Mouse (Mus musculus): Measurements from ENCODE around the gene Nmt1.

DNA sequence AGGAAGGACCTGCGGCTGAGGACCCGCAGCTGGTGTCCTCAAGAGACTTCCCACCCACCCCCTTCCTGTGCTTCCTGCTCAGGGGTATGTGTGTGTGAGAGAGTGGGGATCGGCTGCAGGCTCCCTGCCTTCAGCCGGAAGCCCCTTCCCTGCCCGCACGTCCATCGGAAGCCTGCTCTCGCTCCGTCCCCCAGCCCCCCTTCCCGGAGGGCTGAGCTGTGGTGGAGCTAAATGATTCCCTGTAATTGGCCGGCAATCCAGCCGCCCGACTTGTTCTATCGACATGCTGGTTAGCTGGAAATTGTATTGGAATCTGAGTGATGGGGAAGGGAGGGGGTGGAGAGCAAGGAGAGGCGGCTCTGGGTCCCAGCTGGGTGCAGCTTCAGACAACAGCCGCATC, 36.3 kb upstream of the Nmt1 start:
- TF ChIP-seq CTCF (IDR thresholded peaks at IDR 0.05; ENCODE audit: borderline replicate concordance, insufficient read depth, low read depth, low read length) (no peak), POLR2A (IDR thresholded peaks at IDR 0.05; ENCODE audit: borderline replicate concordance, insufficient read depth, low read length) (no peak)

All from cerebellum, adult 2 months (tissue).